Mouse (Mus musculus): ENCODE data around the gene Nsun2. TPM values are rescaled to one million over a fixed set of nuclear protein-coding genes. Genes with fewer than 3 reads are reported as not detected.

The Nsun2 gene
- polyA plus RNA-seq, 2 experiments: 58.7 to 88.8 TPM

- Histone ChIP-seq H3K9ac (replicated peaks) (0 out of 2 replicates have a peak overlapping the region, but pooled peaks have one; percentile 13), H3K9me3 (ENCODE audit: control insufficient read depth, low read length) (no peaks in the 10 kb centered on the region), H3K36me3 (replicated peaks; ENCODE audit: control insufficient read depth, insufficient read depth, low read depth) (peaks cover 57% of the 10 kb centered on the region), H3K27ac (no peak overlapping the region), H3K4me3 (ENCODE audit: insufficient read depth in 1 of 2, low read depth in 2 of 2, low read length in 2 of 2) (no peak overlapping the region), H3K4me1 (replicated peaks; ENCODE audit: control insufficient read depth in 2 of 2, insufficient read depth in 2 of 2, low read length in 1 of 2) (peaks cover 8 to 26% of the 10 kb centered on the region in 2 experiments; a peak in 3 of 4 replicates), H3K4me2 (ENCODE audit: low read depth) (0 out of 2 replicates have a peak overlapping the region, but pooled peaks have one; percentile 5), H3K27me3 (ENCODE audit: control insufficient read depth, insufficient read depth, low read length) (no peaks in the 10 kb centered on the region)
- 49% methylated on average over 14 of the region's 14 CpGs for WGBS (ENCODE audit: insufficient replicate concordance)
- DNase-seq (ENCODE audit: low read depth in 3 of 3, low spot score in 3 of 3): peak in 1 of 3 experiments; percentile 27
- ATAC-seq (ENCODE audit: insufficient read depth): peak; percentile 58
- no peak for TF ChIP-seq EP300 (IDR thresholded peaks at IDR 0.05; ENCODE audit: low read depth)
- no peak for TF ChIP-seq CTCF (IDR thresholded peaks at IDR 0.05; ENCODE audit: low read depth)
These were observed 31.3 kb upstream of the Nsun2 start for GRCm38 (mm10) chr13:69502157-69502750.

- ATAC-seq (ENCODE audit: insufficient read depth) (no peak), DNase-seq (ENCODE audit: low read depth in 3 of 3, low spot score in 3 of 3) (no peak)
- 41% methylated on average over 5 of the region's 5 CpGs for WGBS (ENCODE audit: insufficient replicate concordance)
- no peak overlapping the region for H3K4me2 ChIP-seq (ENCODE audit: low read depth)
- H3K9ac ChIP-seq (replicated peaks): no peak overlapping the region
- peaks cover 62% of the 10 kb centered on the region for H3K36me3 ChIP-seq (replicated peaks; ENCODE audit: control insufficient read depth, insufficient read depth, low read depth)
- peaks cover 8 to 26% of the 10 kb centered on the region in 2 experiments; a peak in 3 of 4 replicates for H3K4me1 ChIP-seq (replicated peaks; ENCODE audit: control insufficient read depth in 2 of 2, insufficient read depth in 2 of 2, low read length in 1 of 2)
- no peaks in the 10 kb centered on the region for H3K9me3 ChIP-seq (ENCODE audit: control insufficient read depth, low read length)
- no peak overlapping the region for H3K4me3 ChIP-seq (ENCODE audit: insufficient read depth in 1 of 2, low read depth in 2 of 2, low read length in 2 of 2)
- TF ChIP-seq CTCF (IDR thresholded peaks at IDR 0.05; ENCODE audit: low read depth) (no peak), EP300 (IDR thresholded peaks at IDR 0.05; ENCODE audit: low read depth) (no peak)
- no peaks in the 10 kb centered on the region for H3K27me3 ChIP-seq (ENCODE audit: control insufficient read depth, insufficient read depth, low read length)
- no peak overlapping the region for H3K27ac ChIP-seq
These were observed 30.7 kb upstream of the Nsun2 start for GRCm38 (mm10) chr13:69502863-69503262.

GRCm38 (mm10) chr13:69506341-69507086 lies 27.0 kb upstream of the Nsun2 start:
- DNase-seq (ENCODE audit: low read depth in 3 of 3, low spot score in 3 of 3): peak; percentile 20 to 49 (median 29)
- ATAC-seq (ENCODE audit: insufficient read depth): peak; percentile 85
- Histone ChIP-seq H3K4me1 (replicated peaks; ENCODE audit: control insufficient read depth in 2 of 2, insufficient read depth in 2 of 2, low read length in 1 of 2) (peaks cover 8 to 26% of the 10 kb centered on the region in 2 experiments; a peak in 3 of 4 replicates), H3K27me3 (ENCODE audit: control insufficient read depth, insufficient read depth, low read length) (no peaks in the 10 kb centered on the region), H3K9ac (replicated peaks) (no peak overlapping the region), H3K36me3 (replicated peaks; ENCODE audit: control insufficient read depth, insufficient read depth, low read depth) (peaks cover 40% of the 10 kb centered on the region), H3K27ac (no peak overlapping the region), H3K9me3 (ENCODE audit: control insufficient read depth, low read length) (no peaks in the 10 kb centered on the region), H3K4me2 (ENCODE audit: low read depth) (no peak overlapping the region), H3K4me3 (ENCODE audit: insufficient read depth in 1 of 2, low read depth in 2 of 2, low read length in 2 of 2) (no peak overlapping the region)
- WGBS (ENCODE audit: insufficient replicate concordance): 32% methylated on average over 12 of the region's 12 CpGs
- TF ChIP-seq CTCF (IDR thresholded peaks at IDR 0.05; ENCODE audit: low read depth) (no peak), EP300 (IDR thresholded peaks at IDR 0.05; ENCODE audit: low read depth) (peak; percentile 76)

GRCm38 (mm10) chr13:69507666-69508065 lies 25.9 kb upstream of the Nsun2 start:
- Histone ChIP-seq H3K4me1 (replicated peaks; ENCODE audit: control insufficient read depth in 2 of 2, insufficient read depth in 2 of 2, low read length in 1 of 2) (peaks cover under 1 to 17% of the 10 kb centered on the region in 2 experiments; a peak in 3 of 4 replicates), H3K27me3 (ENCODE audit: control insufficient read depth, insufficient read depth, low read length) (no peaks in the 10 kb centered on the region), H3K27ac (no peak overlapping the region), H3K4me2 (ENCODE audit: low read depth) (no peak overlapping the region), H3K36me3 (replicated peaks; ENCODE audit: control insufficient read depth, insufficient read depth, low read depth) (peaks cover 37% of the 10 kb centered on the region), H3K9ac (replicated peaks) (no peak overlapping the region), H3K4me3 (ENCODE audit: insufficient read depth in 1 of 2, low read depth in 2 of 2, low read length in 2 of 2) (no peak overlapping the region), H3K9me3 (ENCODE audit: control insufficient read depth, low read length) (no peaks in the 10 kb centered on the region)
- no peak for TF ChIP-seq EP300 (IDR thresholded peaks at IDR 0.05; ENCODE audit: low read depth)
- TF ChIP-seq CTCF (IDR thresholded peaks at IDR 0.05; ENCODE audit: low read depth): no peak
- DNase-seq (ENCODE audit: low read depth in 3 of 3, low spot score in 3 of 3) (no peak), ATAC-seq (ENCODE audit: insufficient read depth) (no peak)
- 93% methylated on average over 3 of the region's 3 CpGs for WGBS (ENCODE audit: insufficient replicate concordance)
